Mouse (Mus musculus): ENCODE measurements around the gene 7530416G11Rik. TPM values are rescaled to one million over a fixed set of nuclear protein-coding genes. Genes with fewer than 3 reads are reported as not detected.
A peak's percentile ranks its signal among the peaks of the same experiment; 100 is the strongest.

Gene 7530416G11Rik
- not detected in 2 replicates for polyA plus RNA-seq (2014; fragmentation: Nextera tagmentation; extraction: Ambion mirVana)

DNA sequence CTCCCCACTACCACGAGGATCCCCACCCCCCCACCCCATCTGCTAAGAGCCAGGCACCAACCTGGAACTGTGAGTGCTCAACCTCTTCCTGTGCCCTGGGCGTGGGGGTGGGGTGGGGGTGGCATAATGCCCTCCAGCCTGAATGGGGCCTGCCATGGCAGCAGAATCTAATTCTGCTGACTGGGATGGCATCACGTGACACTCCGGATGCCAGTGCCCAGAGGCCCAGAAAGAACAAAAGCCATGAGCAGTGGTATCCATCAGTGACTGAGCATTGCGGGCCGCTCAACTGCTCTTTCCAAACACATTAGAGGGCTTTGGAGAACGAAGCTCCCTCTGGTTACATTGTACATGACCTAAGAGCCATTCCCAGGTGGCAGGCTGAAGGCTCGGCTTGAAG is at the start of gene 7530416G11Rik:
TSS of gene 7530416G11Rik (minus strand) at position 101 of the 400 bp plus-strand sequence.
- H3K9ac ChIP-seq (ENCODE audit: low read depth, low read length) = no peak within 1 kb of the TSS
- peaks cover 8% of the 10 kb centered on the region for H3K4me1 ChIP-seq (replicated peaks; ENCODE audit: control insufficient read depth, insufficient read depth, low read length)
- ATAC-seq (ENCODE audit: low FRiP score) (no peak), DNase-seq (ENCODE audit: low spot score) (no peak)
- H3K4me2 ChIP-seq (replicated peaks; ENCODE audit: low read depth, low read length) = no peak within 1 kb of the TSS
- no peaks in the 10 kb centered on the region for H3K9me3 ChIP-seq (ENCODE audit: control insufficient read depth, low read length)
- no peak within 1 kb of the TSS for H3K27ac ChIP-seq (ENCODE audit: low read depth, low read length)
- 81% methylated on average over 8 of the region's 8 CpGs for WGBS
- H3K27me3 ChIP-seq (ENCODE audit: control insufficient read depth, insufficient read depth, low read length) = no peaks in the 10 kb centered on the region
- no peaks in the 10 kb centered on the region for H3K36me3 ChIP-seq (ENCODE audit: control insufficient read depth, insufficient read depth, low read length)
- H3K4me3 ChIP-seq (ENCODE audit: low read depth, low read length) = no peak within 1 kb of the TSS

DNA sequence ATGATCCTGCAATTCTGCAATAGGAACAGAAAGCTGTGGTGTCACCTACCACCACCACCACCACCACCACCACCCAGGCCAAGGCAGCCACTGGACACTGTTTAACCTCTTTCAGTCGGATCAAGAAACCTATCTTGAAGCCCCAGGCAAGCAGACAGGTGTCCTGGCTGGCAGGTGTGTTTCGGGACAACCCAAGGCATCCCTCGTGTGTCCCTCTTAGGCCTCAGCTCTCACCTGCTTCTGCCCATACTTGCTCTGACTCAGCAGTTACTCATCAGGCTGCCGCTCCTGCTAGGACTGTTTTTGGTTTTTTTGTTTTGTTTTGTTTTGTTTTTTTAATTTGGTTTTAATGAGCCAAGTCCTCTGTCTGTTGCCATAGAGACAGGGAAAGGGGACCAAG is 43.5 kb upstream of the 7530416G11Rik start:
- H3K9ac ChIP-seq (ENCODE audit: low read depth, low read length) = no peak overlapping the region
- WGBS = 84% methylated on average over 4 of the region's 4 CpGs
- no peak overlapping the region for H3K4me3 ChIP-seq (ENCODE audit: low read depth, low read length)
- H3K4me2 ChIP-seq (replicated peaks; ENCODE audit: low read depth, low read length) = no peak overlapping the region
- H3K9me3 ChIP-seq (ENCODE audit: control insufficient read depth, low read length) = no peaks in the 10 kb centered on the region
- no peak overlapping the region for H3K27ac ChIP-seq (ENCODE audit: low read depth, low read length)
- no peak for DNase-seq (ENCODE audit: low spot score)
- no peaks in the 10 kb centered on the region for H3K27me3 ChIP-seq (ENCODE audit: control insufficient read depth, insufficient read depth, low read length)
- H3K36me3 ChIP-seq (ENCODE audit: control insufficient read depth, insufficient read depth, low read length) = no peaks in the 10 kb centered on the region
- ATAC-seq (ENCODE audit: low FRiP score) = no peak
- H3K4me1 ChIP-seq (replicated peaks; ENCODE audit: control insufficient read depth, insufficient read depth, low read length) = no peaks in the 10 kb centered on the region

DNA sequence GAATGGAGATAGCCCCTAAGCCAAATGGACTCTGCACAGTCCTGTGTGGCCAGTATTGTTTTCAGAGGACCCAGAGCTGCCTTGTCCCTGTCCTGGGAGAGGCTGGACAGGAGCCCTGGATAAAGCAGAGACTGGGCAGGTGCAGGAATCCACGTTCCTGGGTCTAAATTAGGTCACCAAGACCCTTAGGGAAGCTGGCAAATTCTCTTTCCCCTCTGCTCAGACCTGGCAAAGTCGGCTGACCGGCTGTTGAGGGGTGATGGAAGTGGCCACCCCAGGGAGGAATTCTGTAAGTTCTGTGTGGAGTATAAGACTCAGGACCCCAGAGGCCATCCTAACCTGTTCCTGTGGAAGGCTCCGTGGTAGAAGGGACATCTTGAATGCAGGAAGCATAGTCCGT is 42.3 kb upstream of the 7530416G11Rik start:
- H3K27ac ChIP-seq (ENCODE audit: low read depth, low read length) = no peak overlapping the region
- 84% methylated on average over 5 of the region's 5 CpGs for WGBS
- ATAC-seq (ENCODE audit: low FRiP score) = no peak

DNA sequence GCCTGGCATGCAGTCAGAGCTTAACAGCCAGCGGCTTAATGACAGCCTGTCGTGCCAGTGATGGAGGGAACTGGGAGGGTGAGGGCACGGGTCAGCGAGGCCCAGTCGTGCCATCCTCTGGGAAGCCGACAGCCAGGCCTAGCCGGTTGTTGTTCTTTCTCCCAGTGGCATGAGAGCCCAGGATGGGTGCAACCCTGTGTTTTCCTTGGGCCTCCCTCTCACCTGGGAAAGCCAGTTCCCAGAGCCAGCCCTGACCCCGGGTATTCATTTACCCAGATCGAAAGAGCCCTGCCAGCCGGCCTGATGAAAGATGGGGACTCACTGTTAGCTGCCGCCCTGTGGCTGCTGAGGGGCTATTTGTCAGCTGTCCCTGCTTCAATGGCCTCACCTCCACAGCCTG is 35.1 kb upstream of the 7530416G11Rik start:
- Histone ChIP-seq H3K4me1 (replicated peaks; ENCODE audit: control insufficient read depth, insufficient read depth, low read length) (no peaks in the 10 kb centered on the region), H3K27me3 (ENCODE audit: control insufficient read depth, insufficient read depth, low read length) (no peaks in the 10 kb centered on the region), H3K9me3 (ENCODE audit: control insufficient read depth, low read length) (no peaks in the 10 kb centered on the region), H3K36me3 (ENCODE audit: control insufficient read depth, insufficient read depth, low read length) (peaks cover 3% of the 10 kb centered on the region; the same call in 1 of the 2 replicates), H3K4me2 (replicated peaks; ENCODE audit: low read depth, low read length) (no peak overlapping the region), H3K4me3 (ENCODE audit: low read depth, low read length) (no peak overlapping the region), H3K27ac (ENCODE audit: low read depth, low read length) (no peak overlapping the region), H3K9ac (ENCODE audit: low read depth, low read length) (no peak overlapping the region)
- WGBS = 43% methylated on average over 11 of the region's 11 CpGs
- ATAC-seq (ENCODE audit: low FRiP score) (no peak), DNase-seq (ENCODE audit: low spot score) (peak; percentile 32)

More for the DNA sequence above, 42.3 kb upstream of the 7530416G11Rik start:
- Histone ChIP-seq H3K9me3 (ENCODE audit: control insufficient read depth, low read length) (no peaks in the 10 kb centered on the region), H3K9ac (ENCODE audit: low read depth, low read length) (no peak overlapping the region), H3K4me1 (replicated peaks; ENCODE audit: control insufficient read depth, insufficient read depth, low read length) (no peaks in the 10 kb centered on the region), H3K4me3 (ENCODE audit: low read depth, low read length) (no peak overlapping the region), H3K27me3 (ENCODE audit: control insufficient read depth, insufficient read depth, low read length) (no peaks in the 10 kb centered on the region), H3K36me3 (ENCODE audit: control insufficient read depth, insufficient read depth, low read length) (no peaks in the 10 kb centered on the region), H3K4me2 (replicated peaks; ENCODE audit: low read depth, low read length) (no peak overlapping the region)
- no peak for DNase-seq (ENCODE audit: low spot score)

DNA sequence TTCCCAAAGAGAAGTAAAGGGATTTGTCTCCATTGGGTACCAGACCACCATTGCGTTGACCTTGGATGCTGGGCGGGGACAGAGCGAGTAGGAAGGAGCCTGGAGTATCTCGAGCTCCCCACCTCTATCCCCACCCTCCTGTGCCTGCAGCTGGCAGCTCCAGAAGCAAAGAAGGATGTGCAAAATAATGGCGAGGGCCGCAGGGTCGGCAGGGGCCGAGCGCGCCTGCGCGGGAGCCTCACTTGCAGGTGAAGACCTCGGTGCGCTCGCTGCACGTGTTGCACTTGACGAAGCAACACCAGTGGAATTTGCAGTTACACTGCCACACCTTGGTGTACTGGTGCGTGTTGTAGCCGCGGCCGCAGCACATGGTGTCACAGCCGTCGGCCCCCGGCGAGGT is 34.1 kb upstream of the 7530416G11Rik start:
- H3K9me3 ChIP-seq (ENCODE audit: control insufficient read depth, low read length) = no peaks in the 10 kb centered on the region
- 87% methylated on average over 25 of the region's 25 CpGs for WGBS
- H3K4me1 ChIP-seq (replicated peaks; ENCODE audit: control insufficient read depth, insufficient read depth, low read length) = no peaks in the 10 kb centered on the region
- H3K4me2 ChIP-seq (replicated peaks; ENCODE audit: low read depth, low read length) = no peak overlapping the region
- H3K36me3 ChIP-seq (ENCODE audit: control insufficient read depth, insufficient read depth, low read length) = peaks cover 3% of the 10 kb centered on the region; the same call in 1 of the 2 replicates
- H3K9ac ChIP-seq (ENCODE audit: low read depth, low read length) = no peak overlapping the region
- no peak for ATAC-seq (ENCODE audit: low FRiP score)
- no peaks in the 10 kb centered on the region for H3K27me3 ChIP-seq (ENCODE audit: control insufficient read depth, insufficient read depth, low read length)
- no peak overlapping the region for H3K27ac ChIP-seq (ENCODE audit: low read depth, low read length)
- no peak overlapping the region for H3K4me3 ChIP-seq (ENCODE audit: low read depth, low read length)
- no peak for DNase-seq (ENCODE audit: low spot score)

DNA sequence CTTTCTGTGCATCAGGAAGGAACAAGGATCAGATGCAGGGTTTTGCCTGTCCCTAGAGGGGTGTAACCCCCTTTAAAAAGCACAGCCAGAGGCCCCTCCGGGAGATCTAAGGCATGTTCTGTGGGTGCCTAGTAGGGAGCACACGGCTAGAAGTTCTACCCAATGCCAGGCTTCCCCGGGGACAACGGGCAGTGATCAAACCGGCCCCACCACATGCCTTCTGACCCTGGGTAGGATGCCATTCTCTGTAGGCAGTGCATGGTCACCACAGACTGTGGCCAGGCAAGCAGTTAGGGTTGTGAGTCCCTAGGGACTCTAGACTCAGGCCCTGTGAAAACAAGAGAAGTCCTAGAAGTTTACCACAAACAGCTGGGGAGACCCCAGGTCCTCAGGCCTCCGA is 31.6 kb upstream of the 7530416G11Rik start:
- no peaks in the 10 kb centered on the region for H3K9me3 ChIP-seq (ENCODE audit: control insufficient read depth, low read length)
- 90% methylated on average over 6 of the region's 6 CpGs for WGBS
- H3K27me3 ChIP-seq (ENCODE audit: control insufficient read depth, insufficient read depth, low read length) = no peaks in the 10 kb centered on the region
- no peak overlapping the region for H3K27ac ChIP-seq (ENCODE audit: low read depth, low read length)
- ATAC-seq (ENCODE audit: low FRiP score) (no peak), DNase-seq (ENCODE audit: low spot score) (no peak)
- no peak overlapping the region for H3K4me3 ChIP-seq (ENCODE audit: low read depth, low read length)
- no peak overlapping the region for H3K9ac ChIP-seq (ENCODE audit: low read depth, low read length)
- no peak overlapping the region for H3K4me2 ChIP-seq (replicated peaks; ENCODE audit: low read depth, low read length)
- peaks cover 3% of the 10 kb centered on the region; the same call in 1 of the 2 replicates for H3K36me3 ChIP-seq (ENCODE audit: control insufficient read depth, insufficient read depth, low read length)
- H3K4me1 ChIP-seq (replicated peaks; ENCODE audit: control insufficient read depth, insufficient read depth, low read length) = no peaks in the 10 kb centered on the region

DNA sequence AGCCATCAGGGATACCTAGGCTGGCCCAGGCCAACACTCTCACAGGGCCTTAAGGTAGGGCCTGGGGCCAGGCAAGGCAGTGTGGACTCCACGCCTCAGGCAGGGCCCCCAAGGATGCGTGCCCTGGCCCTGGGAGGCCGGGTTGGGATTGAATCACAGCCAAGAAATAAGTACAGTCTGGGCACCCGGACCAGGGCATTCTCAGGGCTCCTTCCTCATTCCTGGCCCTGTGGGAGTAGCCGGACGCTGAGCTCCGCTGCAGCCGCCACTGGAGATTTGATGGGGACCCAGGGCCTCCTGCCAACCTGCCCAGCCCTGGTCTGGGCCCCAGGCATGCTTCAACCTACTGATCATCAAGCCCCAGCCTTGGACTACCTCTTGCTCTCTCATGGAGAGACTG is 31.2 kb upstream of the 7530416G11Rik start:
- H3K9ac ChIP-seq (ENCODE audit: low read depth, low read length) = no peak overlapping the region

DNA sequence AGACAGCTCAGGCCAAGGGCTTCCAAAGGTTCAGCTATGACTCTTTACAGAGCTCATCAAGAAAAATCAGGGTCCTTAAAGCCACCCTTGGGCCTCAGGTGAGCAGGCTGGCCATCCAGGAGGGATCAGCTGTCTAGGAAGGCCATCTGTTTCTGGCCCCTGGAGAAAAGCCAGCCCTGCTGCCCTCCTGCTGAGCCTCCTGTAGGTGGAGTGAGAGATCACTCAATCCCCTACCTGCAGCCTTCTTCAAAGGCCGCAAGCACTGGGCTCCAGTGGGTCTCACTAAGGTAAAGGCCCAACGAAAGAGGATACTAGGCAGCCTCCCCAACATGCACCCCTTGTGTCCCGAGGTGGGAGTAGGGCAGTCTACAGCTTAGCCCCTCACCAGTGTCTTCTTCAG is 29.0 kb upstream of the 7530416G11Rik start:
- no peak for DNase-seq (ENCODE audit: low spot score)
- Histone ChIP-seq H3K4me1 (replicated peaks; ENCODE audit: control insufficient read depth, insufficient read depth, low read length) (no peaks in the 10 kb centered on the region), H3K27ac (ENCODE audit: low read depth, low read length) (no peak overlapping the region), H3K9ac (ENCODE audit: low read depth, low read length) (no peak overlapping the region), H3K27me3 (ENCODE audit: control insufficient read depth, insufficient read depth, low read length) (no peaks in the 10 kb centered on the region), H3K4me3 (ENCODE audit: low read depth, low read length) (no peak overlapping the region), H3K9me3 (ENCODE audit: control insufficient read depth, low read length) (no peaks in the 10 kb centered on the region), H3K4me2 (replicated peaks; ENCODE audit: low read depth, low read length) (no peak overlapping the region), H3K36me3 (ENCODE audit: control insufficient read depth, insufficient read depth, low read length) (peaks cover under 1% of the 10 kb centered on the region; the same call in 1 of the 2 replicates)
- 70% methylated on average over 3 of the region's 3 CpGs for WGBS
- no peak for ATAC-seq (ENCODE audit: low FRiP score)

More for the DNA sequence above, 31.2 kb upstream of the 7530416G11Rik start:
- no peak overlapping the region for H3K27ac ChIP-seq (ENCODE audit: low read depth, low read length)
- no peaks in the 10 kb centered on the region for H3K4me1 ChIP-seq (replicated peaks; ENCODE audit: control insufficient read depth, insufficient read depth, low read length)
- DNase-seq (ENCODE audit: low spot score) (no peak), ATAC-seq (ENCODE audit: low FRiP score) (no peak)
- H3K4me3 ChIP-seq (ENCODE audit: low read depth, low read length) = no peak overlapping the region
- H3K27me3 ChIP-seq (ENCODE audit: control insufficient read depth, insufficient read depth, low read length) = no peaks in the 10 kb centered on the region
- H3K9me3 ChIP-seq (ENCODE audit: control insufficient read depth, low read length) = no peaks in the 10 kb centered on the region
- H3K4me2 ChIP-seq (replicated peaks; ENCODE audit: low read depth, low read length) = no peak overlapping the region
- H3K36me3 ChIP-seq (ENCODE audit: control insufficient read depth, insufficient read depth, low read length) = peaks cover 3% of the 10 kb centered on the region; the same call in 1 of the 2 replicates
- WGBS = 87% methylated on average over 8 of the region's 8 CpGs

DNA sequence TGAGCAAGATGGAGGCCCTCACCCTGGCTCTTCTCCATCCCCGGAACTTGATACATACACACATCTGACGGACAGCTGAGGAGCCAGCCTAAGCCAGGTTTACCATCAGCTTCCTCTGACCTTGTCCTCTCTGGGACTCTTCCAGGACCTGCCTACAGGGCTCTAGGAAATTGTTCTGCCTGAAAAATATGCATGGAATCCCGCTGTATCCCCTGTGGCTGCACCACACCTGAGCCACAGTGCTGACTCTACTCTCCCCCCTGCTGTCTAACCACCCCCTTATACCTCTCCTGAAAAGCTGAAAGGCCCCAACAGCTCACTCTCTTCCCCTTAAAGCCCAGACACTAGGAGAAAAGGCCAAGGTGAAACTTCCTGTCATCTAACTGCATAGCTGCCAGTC is 26.9 kb upstream of the 7530416G11Rik start:
- Histone ChIP-seq H3K36me3 (ENCODE audit: control insufficient read depth, insufficient read depth, low read length) (no peaks in the 10 kb centered on the region), H3K9ac (ENCODE audit: low read depth, low read length) (no peak overlapping the region), H3K27ac (ENCODE audit: low read depth, low read length) (no peak overlapping the region), H3K4me3 (ENCODE audit: low read depth, low read length) (no peak overlapping the region), H3K9me3 (ENCODE audit: control insufficient read depth, low read length) (no peaks in the 10 kb centered on the region), H3K4me1 (replicated peaks; ENCODE audit: control insufficient read depth, insufficient read depth, low read length) (no peaks in the 10 kb centered on the region), H3K27me3 (ENCODE audit: control insufficient read depth, insufficient read depth, low read length) (no peaks in the 10 kb centered on the region), H3K4me2 (replicated peaks; ENCODE audit: low read depth, low read length) (no peak overlapping the region)
- 68% methylated on average over 3 of the region's 3 CpGs for WGBS
- no peak for DNase-seq (ENCODE audit: low spot score)
- no peak for ATAC-seq (ENCODE audit: low FRiP score)
